Mouse (Mus musculus) bone marrow macrophage, adult 2 months (primary cell): ENCODE measurements around the gene Ptpre.

ENCODE experiments used
- CTCF ChIP-seq: IDR thresholded peaks from 2 replicates; pipeline ENCODE4 v1.5.1; 2012; ENCODE audit warnings: low read depth, mild to moderate bottlenecking, low read length, moderate library complexity
- POLR2A ChIP-seq: IDR thresholded peaks from 2 replicates; pipeline ENCODE4 v1.6.1; 2012; ENCODE audit warnings: mild to moderate bottlenecking, low read depth, low read length, borderline replicate concordance

GRCm38 (mm10) chr7:135726707-135727106, 189.4 kb downstream of the Ptpre start:
- TF ChIP-seq POLR2A (no peak), CTCF (no peak)
